Mouse (Mus musculus) heart, postnatal 36 days (tissue): ENCODE data around the gene Wasf1. TPM values are rescaled to one million over a fixed set of nuclear protein-coding genes. Genes with fewer than 3 reads are reported as not detected.

Experiments
- DNase-seq, 2 experiments: peaks; one replicate each; pipeline ENCODE4 v3.0.0; 2021 to 2022
- intact Hi-C: fragments of 180-260 bp; cut with DNase I; formaldehyde crosslinking; loops from one replicate; pipeline ENCODE4 v1.15.1; 2025
- total RNA-seq, 2 experiments: library from RNA; stranded (reverse); gene quantifications; 2 replicates each; pipeline ENCODE4 v1.2.3; 2021

Gene Wasf1
- total RNA-seq, 2 experiments from 2014 or later = 0.57 to 0.69 TPM

GRCm38 (mm10) chr10:40968551-40968950 lies 85.3 kb downstream of the Wasf1 start:
- intact Hi-C loops = no loop called here
- DNase-seq = no peak

GRCm38 (mm10) chr10:40969372-40970033 lies 86.2 kb downstream of the Wasf1 start:
- intact Hi-C loops = no loop called here

GRCm38 (mm10) chr10:40970601-40971245 lies 87.4 kb downstream of the Wasf1 start:
- intact Hi-C loops = no loop called here
- DNase-seq = no peak

More at GRCm38 (mm10) chr10:40969372-40970033, 86.2 kb downstream of the Wasf1 start:
- no peak for DNase-seq

GRCm38 (mm10) chr10:40971256-40971655 lies 88.0 kb downstream of the Wasf1 start:
- intact Hi-C loops = no loop called here

GRCm38 (mm10) chr10:40983761-40984160 lies 100.5 kb downstream of the Wasf1 start:
- intact Hi-C loops = no loop called here
- DNase-seq = no peak

More at GRCm38 (mm10) chr10:40971256-40971655, 88.0 kb downstream of the Wasf1 start:
- DNase-seq = no peak

- DNase-seq = no peak
- intact Hi-C loops = no loop called here
Observed at GRCm38 (mm10) chr10:40984600-40984999, 101.3 kb downstream of the Wasf1 start.

- intact Hi-C loops = no loop called here
- no peak for DNase-seq
Observed at GRCm38 (mm10) chr10:40985350-40985749, 102.1 kb downstream of the Wasf1 start.

Other genes starting within 250 kb of the Wasf1 start
- 1 to 10 TPM; 1.1 to 1.4 TPM for gene Mettl24, start 200.2 kb upstream of the Wasf1 start, total RNA-seq
- gene Cdc40, start 164 bp upstream of the Wasf1 start, total RNA-seq = 10 to 100 TPM; 19.6 to 21.2 TPM
- gene Gpr6, start 188.8 kb downstream of the Wasf1 start, total RNA-seq = not detected